Comparison of ENCODE assay signal across 10 mouse cellular contexts in the genomic region with DNA sequence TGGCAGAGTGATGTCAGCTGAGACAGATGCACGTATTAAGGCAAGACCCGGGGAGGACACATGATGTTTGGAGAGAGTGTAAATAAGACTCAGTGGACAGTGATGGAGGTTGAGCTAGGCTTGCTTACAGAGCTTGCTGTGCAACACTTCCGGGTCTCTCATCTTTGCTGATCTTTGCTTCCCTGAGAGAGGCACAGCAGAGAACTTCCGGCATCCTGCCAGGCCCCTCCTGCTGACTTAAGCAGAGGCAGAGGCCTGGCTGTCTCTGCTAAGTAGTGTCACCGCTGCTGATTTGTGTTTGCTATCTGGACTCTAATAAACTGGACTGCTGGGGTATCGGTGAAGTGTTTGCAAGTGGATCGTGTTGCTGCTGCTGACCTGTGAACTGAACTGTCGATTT. TPM values are rescaled to one million over a fixed set of nuclear protein-coding genes. Genes with fewer than 3 reads are reported as not detected.
DNase-seq lines count a peak whose midpoint lies in the region; ATAC-seq lines count a peak whose summit lies in the region.
"Had no signal": no experiment of that assay in that cellular context is flagged by ENCODE, and none has a peak within 500 bp of the region (broad histone marks: within the 10 kb centered on the region; RNA-seq: fewer than 3 reads in every experiment).

No protein-coding gene starts in this region.

- ATAC-seq in kidney, embryonic 14.5 days (ENCODE audit: low FRiP score, low TSS enrichment) = no peak
- no peak for ATAC-seq in forebrain, embryonic 16.5 days

- WGBS in kidney, embryonic 14.5 days = 50% methylated on average over 8 of the region's 8 CpGs
- 82% methylated on average over 8 of the region's 8 CpGs for WGBS in forebrain, embryonic 16.5 days

- no peaks in the 10 kb centered on the region for H3K36me3 ChIP-seq in kidney, embryonic 14.5 days (ENCODE audit: control insufficient read depth, insufficient read depth, low read length)
- H3K36me3 ChIP-seq in forebrain, embryonic 16.5 days (ENCODE audit: control insufficient read depth, insufficient read depth) = no peaks in the 10 kb centered on the region
- H3K36me3 ChIP-seq: liver, embryonic 15.5 days had no signal

- H3K4me3 ChIP-seq in kidney, embryonic 14.5 days (ENCODE audit: low read length) = no peak overlapping the region
- H3K4me3 ChIP-seq in forebrain, embryonic 16.5 days (replicated peaks; ENCODE audit: low read length) = no peak overlapping the region
- H3K4me3 ChIP-seq: liver, embryonic 15.5 days had no signal

- H3K4me1 ChIP-seq in kidney, embryonic 14.5 days (ENCODE audit: control insufficient read depth, insufficient read depth, low read length) = peaks cover 2% of the 10 kb centered on the region; the same call in 1 of the 2 replicates
- H3K4me1 ChIP-seq in forebrain, embryonic 16.5 days (replicated peaks; ENCODE audit: control insufficient read depth, insufficient read depth, low read length) = peaks cover 7% of the 10 kb centered on the region
- H3K4me1 ChIP-seq: liver, embryonic 15.5 days had no signal

- H3K4me2 ChIP-seq in kidney, embryonic 14.5 days (replicated peaks; ENCODE audit: low read depth, low read length) = no peak overlapping the region
- H3K4me2 ChIP-seq in forebrain, embryonic 16.5 days (ENCODE audit: low read length) = no peak overlapping the region
- H3K4me2 ChIP-seq: liver, embryonic 15.5 days had no signal

- H3K9me3 ChIP-seq in kidney, embryonic 14.5 days (ENCODE audit: control insufficient read depth, low read length) = no peaks in the 10 kb centered on the region
- H3K9me3 ChIP-seq in forebrain, embryonic 16.5 days (ENCODE audit: control insufficient read depth, low read length) = no peaks in the 10 kb centered on the region
- H3K9me3 ChIP-seq: liver, embryonic 15.5 days had no signal

- H3K27ac ChIP-seq in kidney, embryonic 14.5 days (ENCODE audit: low read depth, low read length) = no peak overlapping the region
- no peak overlapping the region for H3K27ac ChIP-seq in forebrain, embryonic 16.5 days (ENCODE audit: low read length)
- H3K27ac ChIP-seq: liver, embryonic 15.5 days had no signal

- no peaks in the 10 kb centered on the region for H3K27me3 ChIP-seq in kidney, embryonic 14.5 days (ENCODE audit: control insufficient read depth, insufficient read depth, low read length)
- no peaks in the 10 kb centered on the region for H3K27me3 ChIP-seq in forebrain, embryonic 16.5 days (replicated peaks; ENCODE audit: control insufficient read depth, insufficient read depth, low read length)

- DNase-seq in kidney, adult 18-20 months = peak; percentile 63
- DNase-seq in NIH3T3 (ENCODE audit: low read depth) = peak; percentile 50
- peak; percentile 52 to 75 for DNase-seq in gastrocnemius, postnatal 4 days (ENCODE audit: low spot score in 2 of 2)
- DNase-seq in lung, postnatal 14 days = peak; percentile 69
- no peak for DNase-seq in cerebellum, adult 8-10 months
- no peak for DNase-seq in adipocyte (ENCODE audit: low spot score)
- DNase-seq: retina, postnatal 1 day had no signal

- no peak overlapping the region for H3K9ac ChIP-seq in kidney, embryonic 14.5 days (ENCODE audit: low read depth, low read length)
- H3K9ac ChIP-seq in forebrain, embryonic 16.5 days (replicated peaks; ENCODE audit: low read depth, low read length) = no peak overlapping the region
- H3K9ac ChIP-seq: liver, embryonic 15.5 days had no signal

RNA-seq across cellular contexts. Expression of a gene that starts 40.6 kb away (rescaled TPM):
- 3.3 and 4.8 TPM in 2 replicates for polyA plus RNA-seq in kidney, embryonic 14.5 days (2014; fragmentation: Nextera tagmentation; extraction: Ambion mirVana)
- total RNA-seq in gastrocnemius, postnatal 4 days (2021) = 1 to 10 TPM; 7.7 to 7.8 TPM
- polyA plus RNA-seq in forebrain, embryonic 16.5 days (2015; fragmentation: Nextera tagmentation; extraction: Ambion mirVana) = 2.8 and 4.8 TPM in 2 replicates

RNA-seq across cellular contexts. Expression of a gene that starts 55.6 kb away (rescaled TPM):
- polyA plus RNA-seq in kidney, embryonic 14.5 days (2014; fragmentation: Nextera tagmentation; extraction: Ambion mirVana) = 11.7 and 15.6 TPM in 2 replicates
- total RNA-seq in gastrocnemius, postnatal 4 days (2021) = 10 to 100 TPM; 11.7 to 12.2 TPM
- 3.0 and 3.3 TPM in 2 replicates for polyA plus RNA-seq in forebrain, embryonic 16.5 days (2015; fragmentation: Nextera tagmentation; extraction: Ambion mirVana)

Comparison
In these comparisons a context has a peak if more than half of its experiments do, and no peak if none do; other contexts are left out.
1. DNase-seq: peak in kidney, adult 18-20 months (single experiment), NIH3T3 (single experiment), gastrocnemius, postnatal 4 days (2 of 2) and lung, postnatal 14 days (single experiment); none in cerebellum, adult 8-10 months (single experiment) and adipocyte (single experiment).